Mouse (Mus musculus) brain, embryonic 14.5 days (tissue): ENCODE measurements around the gene Olfr1299. TPM values are rescaled to one million over a fixed set of nuclear protein-coding genes. Genes with fewer than 3 reads are reported as not detected.

ENCODE experiments used
- DNase-seq: peaks from one replicate; pipeline ENCODE4 v3.0.0-alpha.2; 2011; ENCODE audit warnings: low read depth
- CTCF ChIP-seq: fragments of 200-500 bp; IDR thresholded peaks from 2 replicates; pipeline ENCODE4 v1.5.1; 2012; ENCODE audit warnings: inconsistent platforms, mild to moderate bottlenecking, moderate library complexity, borderline replicate concordance; ENCODE audit not compliant: insufficient read depth, insufficient read length; ENCODE audit errors: extremely low read depth
- POLR2A ChIP-seq: fragments of 200-500 bp; IDR thresholded peaks from 2 replicates; pipeline ENCODE4 v1.6.1; 2012; ENCODE audit warnings: mild to moderate bottlenecking, inconsistent platforms, borderline replicate concordance; ENCODE audit not compliant: poor library complexity, insufficient read depth, insufficient read length, severe bottlenecking; ENCODE audit errors: extremely low read depth
- polyA plus RNA-seq: library from polyadenylated mRNA; depleted of rRNA; stranded (reverse); fragments of >200 nt; gene quantifications from 2 replicates; pipeline ENCODE4 v1.2.3, GENCODE M21; 2012; rRNA removed

The Olfr1299 gene
- not detected in 2 replicates for polyA plus RNA-seq

DNA sequence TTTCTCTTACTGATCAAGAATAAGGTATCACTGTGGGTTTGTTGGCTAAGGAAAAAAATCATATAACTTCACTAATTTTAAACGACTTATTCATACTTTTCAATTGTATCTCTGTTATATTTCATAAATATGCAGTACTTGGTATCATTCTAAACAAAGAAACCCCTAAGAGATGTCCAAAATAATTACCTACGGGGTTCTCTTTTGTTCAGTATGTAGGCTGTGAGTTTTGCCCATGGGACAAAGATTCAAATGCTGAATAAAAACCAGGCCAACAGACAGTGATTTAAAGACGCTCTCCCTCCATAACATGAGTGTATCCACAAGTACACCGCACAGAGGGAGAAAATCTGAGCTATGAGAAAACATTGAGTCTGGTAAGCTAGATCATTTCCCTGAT is at the start of gene Olfr1299:
TSS of gene Olfr1299 (plus strand) at position 301 of the 400 bp plus-strand sequence.
- no peak for TF ChIP-seq POLR2A
- no peak for DNase-seq

DNA sequence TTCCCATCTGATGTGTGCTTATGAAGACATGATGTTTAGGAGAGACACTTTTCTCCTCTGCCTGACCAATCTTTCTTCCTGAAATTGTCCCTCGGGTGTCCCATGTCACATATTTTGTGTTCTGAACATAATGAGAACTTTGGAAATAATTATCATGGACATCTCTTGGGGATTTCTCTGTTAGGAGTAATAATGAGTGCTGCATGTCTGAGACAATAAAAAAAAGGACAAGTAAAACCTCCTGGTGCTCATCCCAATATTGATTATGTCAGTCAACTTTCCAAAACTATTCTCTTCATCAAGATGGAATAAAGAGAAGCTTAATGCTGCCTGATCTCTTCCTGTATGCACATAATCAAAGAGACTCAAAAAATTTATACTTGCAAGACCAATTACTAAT is 34.8 kb upstream of the Olfr1299 start, which contains the start of gene Olfr1297:
TSS of gene Olfr1297 (minus strand) at position 101 of the 400 bp plus-strand sequence.
- no peak for TF ChIP-seq POLR2A
- no peak for TF ChIP-seq CTCF
- no peak for DNase-seq

DNA sequence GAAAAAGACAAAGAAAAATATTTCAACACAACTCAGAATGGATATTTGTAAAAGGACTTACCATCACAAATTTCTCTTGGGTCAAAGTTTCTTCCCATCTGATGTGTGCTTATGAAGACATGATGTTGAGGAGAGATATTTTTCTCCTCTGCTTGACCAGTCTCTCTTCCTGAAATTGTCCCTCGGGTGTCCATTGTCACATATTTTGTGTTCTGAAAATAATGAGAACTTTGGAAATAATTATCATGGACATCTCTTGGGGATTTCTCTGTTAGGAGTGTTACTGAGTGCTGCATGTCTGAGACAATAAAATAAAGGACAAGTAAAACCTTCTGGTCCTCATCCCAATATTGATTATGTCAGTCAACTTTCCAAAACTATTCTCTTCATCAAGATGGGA is 12.1 kb upstream of the Olfr1299 start, which contains the start of gene Olfr1298:
TSS of gene Olfr1298 (minus strand) at position 101 of the 400 bp plus-strand sequence.
- TF ChIP-seq POLR2A (no peak), CTCF (no peak)
- no peak for DNase-seq

Other genes with a start within 250 kb of the Olfr1299 start
- not detected in 2 replicates for gene Olfr1286, start 238.3 kb upstream of the Olfr1299 start, polyA plus RNA-seq
- not detected in 2 replicates for gene Olfr1287, start 212.3 kb upstream of the Olfr1299 start, polyA plus RNA-seq
- not detected in 2 replicates for gene Olfr1288, start 187.3 kb upstream of the Olfr1299 start, polyA plus RNA-seq
- gene Olfr1289, start 180.6 kb upstream of the Olfr1299 start, polyA plus RNA-seq, result not detected in 2 replicates
- not detected in 2 replicates for gene Olfr1290, start 167.6 kb upstream of the Olfr1299 start, polyA plus RNA-seq
- not detected in 2 replicates for gene Olfr1291-ps1, start 164.2 kb upstream of the Olfr1299 start, polyA plus RNA-seq
- gene Olfr1293-ps, start 136.2 kb upstream of the Olfr1299 start, polyA plus RNA-seq, result not detected in 2 replicates
- gene Olfr1294, start 121.1 kb upstream of the Olfr1299 start, polyA plus RNA-seq, result not detected in 2 replicates
- not detected in 2 replicates for gene Olfr1295, start 91.7 kb upstream of the Olfr1299 start, polyA plus RNA-seq
- not detected in 2 replicates for gene Olfr1297, start 34.9 kb upstream of the Olfr1299 start, polyA plus RNA-seq
- not detected in 2 replicates for gene Olfr1298, start 12.2 kb upstream of the Olfr1299 start, polyA plus RNA-seq
- not detected in 2 replicates for gene Olfr1301, start 89.6 kb downstream of the Olfr1299 start, polyA plus RNA-seq
- not detected in 2 replicates for gene Olfr1302, start 116.0 kb downstream of the Olfr1299 start, polyA plus RNA-seq
- not detected in 2 replicates for gene Olfr1303, start 158.9 kb downstream of the Olfr1299 start, polyA plus RNA-seq
- gene Olfr1305, start 215.7 kb downstream of the Olfr1299 start, polyA plus RNA-seq, result not detected in 2 replicates